Mouse (Mus musculus): ENCODE measurements around the gene Gm8113.
"Not testable (repeated sequence)": the region's sequence is repeated elsewhere in the genome, so short reads cannot be mapped to it uniquely, and the experiment has no call there.

DNA sequence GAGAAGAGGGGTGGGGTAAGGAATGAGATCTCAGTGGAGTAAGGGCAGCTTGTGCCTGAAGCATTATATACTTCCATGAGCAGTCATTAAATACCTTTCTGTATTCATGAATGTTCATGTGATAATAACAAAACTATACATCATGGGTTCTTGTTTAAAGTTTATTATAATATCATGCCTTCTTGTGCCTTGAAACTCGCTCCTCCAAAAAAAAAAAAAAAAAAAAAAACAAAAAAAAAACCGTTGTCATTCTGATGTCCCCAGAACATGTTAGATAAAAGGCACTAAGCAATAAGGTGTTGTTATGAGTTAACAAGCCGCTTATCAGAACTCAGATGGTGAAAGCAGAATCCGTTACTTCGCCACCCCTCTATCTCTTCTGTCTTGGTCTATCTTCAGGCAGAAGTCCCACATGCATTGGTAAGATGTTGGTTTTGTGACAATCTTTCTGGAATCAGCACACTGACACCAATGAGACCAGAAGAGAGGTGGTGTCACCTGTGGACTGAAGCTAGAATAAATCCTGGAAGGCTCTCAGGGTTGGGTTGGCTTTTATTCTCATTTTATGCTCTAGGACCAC lies 45.1 kb upstream of the Gm8113 start:
- not testable (repeated sequence) for TF ChIP-seq CTCF (IDR thresholded peaks at IDR 0.05; ENCODE audit: control insufficient read depth, insufficient read depth, insufficient read length); MYOG (IDR thresholded peaks at IDR 0.05; ENCODE audit: control insufficient read depth, extremely low read depth, insufficient read length); MAX (IDR thresholded peaks at IDR 0.05); FOSL1 (IDR thresholded peaks at IDR 0.05; ENCODE audit: insufficient read depth, low read length, poor library complexity, severe bottlenecking); USF1 (IDR thresholded peaks at IDR 0.05; ENCODE audit: low read depth); MYOD1 (IDR thresholded peaks at IDR 0.05; ENCODE audit: control insufficient read depth, insufficient read length, low read depth); CEBPB (IDR thresholded peaks at IDR 0.05; ENCODE audit: low read depth)

Data from C2C12 (cell line).